Mouse (Mus musculus) granulocyte monocyte progenitor cell, adult 5-6 weeks (primary cell): ENCODE results near the gene Prss12. TPM values are rescaled to one million over a fixed set of nuclear protein-coding genes. Genes with fewer than 3 reads are reported as not detected.

ENCODE experiments used
- ATAC-seq: replicated peaks from 2 replicates; pipeline ENCODE4 v1.8.0; 2016; ENCODE audit warnings: mild to moderate bottlenecking, moderate TSS enrichment, inconsistent platforms; ENCODE audit not compliant: poor library complexity, severe bottlenecking
- total RNA-seq, 2 experiments: library from RNA; stranded (forward) in 1 of 2; stranded (reverse) in 1 of 2; fragments of 200-712, 200-1000 nt in 1 of 2; fragments of >200 nt in 1 of 2; fragmentation: Nextera tagmentation in 1 of 2; gene quantifications; 2 replicates each; pipeline ENCODE4 v1.2.3; 2014 to 2017

The Prss12 gene
- not detected in 2 replicates for total RNA-seq (2014; fragmentation: Nextera tagmentation)
- total RNA-seq (2017): not detected in 2 replicates

DNA sequence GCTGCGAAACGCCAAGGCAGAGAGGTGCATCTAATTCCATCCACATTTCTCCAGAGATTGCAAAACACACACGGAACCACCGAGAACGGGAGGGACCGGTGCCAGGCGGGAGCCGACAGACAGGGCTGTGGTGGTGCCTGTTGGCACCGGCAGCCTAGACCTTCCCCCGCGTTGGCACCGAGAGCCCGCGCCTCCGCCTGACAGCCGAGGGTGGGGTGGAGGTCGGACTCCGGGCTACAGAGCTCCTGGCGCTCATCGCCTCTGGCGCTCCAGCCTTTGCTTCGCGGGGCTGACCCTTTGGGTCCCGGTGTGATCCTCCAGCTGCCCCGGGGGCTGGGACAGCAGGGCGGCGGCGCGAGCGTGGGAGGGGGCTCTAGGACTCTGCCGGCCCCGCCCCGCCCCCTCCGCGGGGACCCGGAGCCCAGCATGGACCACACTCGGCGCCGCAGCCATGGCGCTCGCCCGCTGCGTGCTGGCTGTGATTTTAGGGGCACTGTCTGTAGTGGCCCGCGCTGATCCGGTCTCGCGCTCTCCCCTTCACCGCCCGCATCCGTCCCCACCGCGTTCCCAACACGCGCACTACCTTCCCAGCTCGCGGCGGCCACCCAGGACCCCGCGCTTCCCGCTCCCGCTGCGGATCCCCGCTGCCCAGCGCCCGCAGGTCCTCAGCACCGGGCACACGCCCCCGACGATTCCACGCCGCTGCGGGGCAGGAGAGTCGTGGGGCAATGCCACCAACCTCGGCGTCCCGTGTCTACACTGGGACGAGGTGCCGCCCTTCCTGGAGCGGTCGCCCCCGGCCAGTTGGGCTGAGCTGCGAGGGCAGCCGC lies at the start of gene Prss12:
TSS of gene Prss12 (plus strand) at position 206 of the 830 bp plus-strand sequence.
- peak; percentile 50 for ATAC-seq

DNA sequence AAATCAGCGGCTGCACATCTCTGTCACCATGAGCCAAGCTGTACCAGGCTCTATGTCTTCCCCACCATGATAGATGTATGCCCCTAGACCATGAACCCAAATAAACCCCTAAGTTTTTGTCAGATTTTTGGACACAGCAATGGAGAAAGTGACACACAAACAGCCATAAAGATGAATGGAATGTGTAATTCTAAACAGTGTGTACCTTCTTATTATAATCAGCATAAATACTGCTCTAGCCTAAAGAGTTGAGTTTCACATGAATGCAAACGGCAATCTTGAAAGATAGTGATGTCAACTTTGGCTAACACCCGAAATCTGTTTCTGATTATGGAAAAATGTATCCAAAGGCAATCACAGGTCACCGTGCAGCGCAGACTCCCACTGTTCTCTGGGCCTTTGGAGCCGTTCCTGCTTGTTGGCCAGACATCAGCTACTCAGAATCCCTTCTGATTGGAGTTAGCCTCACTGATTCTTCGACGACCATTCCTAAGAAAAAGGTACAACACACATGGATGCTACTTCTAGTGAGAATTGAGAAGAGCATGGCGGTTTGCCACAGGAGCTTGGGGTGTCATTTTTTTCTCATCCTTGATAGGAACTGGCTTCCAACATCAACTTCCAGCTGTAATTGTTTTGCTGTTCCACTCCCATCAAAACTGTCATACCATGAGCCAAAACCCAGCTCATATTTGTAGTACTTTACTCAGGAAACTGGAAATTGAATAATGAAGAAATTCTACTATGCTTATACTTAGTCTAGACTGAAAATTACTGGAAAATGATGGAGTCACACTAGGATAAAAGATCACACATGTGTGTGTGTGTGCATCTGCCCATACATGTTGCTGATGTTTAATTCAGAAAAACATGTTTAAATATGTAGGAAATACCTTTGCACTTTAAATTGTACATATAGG lies 48.9 kb upstream of the Prss12 start:
- no peak for ATAC-seq

DNA sequence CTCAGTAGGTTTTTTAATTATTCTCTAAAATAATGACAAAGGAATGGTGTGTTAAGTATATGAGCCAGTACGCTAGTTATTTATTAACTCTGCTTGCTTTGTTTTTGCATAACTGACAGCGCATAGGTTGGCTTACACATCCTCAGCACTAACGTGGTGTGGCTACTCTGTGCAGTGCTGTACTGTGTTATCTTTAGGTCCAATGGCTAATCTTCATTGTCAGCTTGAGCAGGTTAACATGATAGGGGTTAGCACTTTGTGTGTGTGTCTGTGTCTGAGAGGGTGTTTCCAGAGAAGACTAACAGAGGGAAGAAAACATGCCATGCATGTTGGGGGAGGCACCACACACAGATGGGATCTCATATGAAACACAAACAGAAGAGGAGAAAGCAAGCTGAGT lies 41.8 kb upstream of the Prss12 start:
- no peak for ATAC-seq

DNA sequence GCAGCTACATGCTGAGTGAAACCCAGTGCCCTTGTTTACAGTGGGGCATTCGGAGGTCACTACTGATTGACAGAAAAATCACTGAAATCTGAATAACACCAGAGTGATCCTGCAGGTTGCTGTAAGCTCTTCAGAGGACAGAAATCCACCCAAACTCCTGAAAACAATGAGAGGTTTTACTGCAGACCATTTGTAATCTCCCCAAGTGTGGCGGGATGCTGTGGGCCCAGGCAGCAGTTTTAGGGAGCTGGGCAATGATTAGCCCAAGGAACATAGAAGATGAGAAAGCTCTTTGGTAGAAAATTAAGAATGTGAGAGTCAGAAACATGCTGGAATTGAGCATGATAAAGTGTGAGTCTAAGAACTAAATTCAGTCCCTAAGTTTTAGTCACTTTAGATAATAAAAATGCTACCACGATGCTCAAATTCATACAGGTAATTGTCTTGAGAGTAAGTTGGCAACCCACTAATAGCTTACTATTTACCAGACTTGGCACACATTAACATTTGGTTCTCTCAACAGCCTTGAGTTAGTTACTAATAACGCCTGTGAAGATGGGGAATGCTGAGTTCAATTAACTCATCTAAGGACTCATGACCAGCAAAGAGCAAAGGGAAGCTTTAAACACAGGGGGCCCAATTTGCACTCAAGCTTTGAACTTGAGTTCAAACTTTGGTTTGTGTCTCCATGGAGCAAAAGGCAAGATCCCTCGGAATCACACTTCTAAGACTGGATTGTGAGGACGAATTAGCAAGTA lies 34.7 kb upstream of the Prss12 start:
- no peak for ATAC-seq

- ATAC-seq: no peak
These were observed 33.5 kb upstream of the Prss12 start for GRCm38 (mm10) chr3:123413173-123413572.

GRCm38 (mm10) chr3:123425647-123426046 lies 21.1 kb upstream of the Prss12 start:
- no peak for ATAC-seq

DNA sequence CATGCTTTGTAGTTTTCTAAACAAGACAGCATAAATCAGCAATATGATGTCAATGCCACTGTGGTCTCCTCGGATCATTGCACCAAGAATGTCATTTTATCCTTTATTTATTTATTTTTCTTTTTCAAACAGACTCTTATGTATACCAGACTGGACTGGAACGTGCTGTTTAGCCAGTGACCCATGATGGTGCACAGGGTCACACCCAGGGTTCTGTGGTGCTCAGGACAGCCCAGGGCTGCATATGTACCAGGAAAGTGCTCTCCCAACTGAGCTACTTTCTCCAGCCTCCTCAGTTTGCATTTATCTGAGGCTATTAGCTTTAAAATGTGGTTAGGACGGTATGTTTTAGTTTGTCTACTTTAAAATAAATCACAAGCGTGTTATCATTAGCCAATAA lies 18.7 kb upstream of the Prss12 start:
- no peak for ATAC-seq

- no peak for ATAC-seq
These were observed 16.9 kb upstream of the Prss12 start for GRCm38 (mm10) chr3:123429597-123430458.

- ATAC-seq: no peak
These were observed 14.6 kb upstream of the Prss12 start for GRCm38 (mm10) chr3:123431951-123432674.

- ATAC-seq: no peak
These were observed 13.4 kb upstream of the Prss12 start for GRCm38 (mm10) chr3:123433362-123433761.

- no peak for ATAC-seq
These were observed 9.1 kb upstream of the Prss12 start for GRCm38 (mm10) chr3:123437608-123438007.

GRCm38 (mm10) chr3:123440490-123440889 lies 6.2 kb upstream of the Prss12 start:
- peak; percentile 77 for ATAC-seq

DNA sequence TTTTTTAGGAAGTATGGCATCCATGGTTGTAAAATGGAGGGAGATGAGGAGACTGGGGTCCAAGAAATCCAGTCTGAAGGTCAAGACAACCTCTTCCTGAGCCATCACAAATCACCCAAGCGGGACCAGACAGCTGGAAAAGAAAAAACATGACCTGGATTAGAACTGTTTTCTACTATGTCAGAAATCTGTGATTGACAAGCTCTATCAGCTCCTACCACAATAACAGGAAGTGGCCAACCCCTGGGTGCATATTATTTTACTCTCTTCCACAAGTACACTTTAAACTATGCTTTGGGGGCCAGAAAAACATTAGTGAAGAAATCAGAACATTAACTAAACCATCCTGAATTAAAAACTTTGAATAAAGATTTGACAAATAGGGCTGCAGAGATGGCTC lies 2.2 kb upstream of the Prss12 start:
- ATAC-seq: no peak

DNA sequence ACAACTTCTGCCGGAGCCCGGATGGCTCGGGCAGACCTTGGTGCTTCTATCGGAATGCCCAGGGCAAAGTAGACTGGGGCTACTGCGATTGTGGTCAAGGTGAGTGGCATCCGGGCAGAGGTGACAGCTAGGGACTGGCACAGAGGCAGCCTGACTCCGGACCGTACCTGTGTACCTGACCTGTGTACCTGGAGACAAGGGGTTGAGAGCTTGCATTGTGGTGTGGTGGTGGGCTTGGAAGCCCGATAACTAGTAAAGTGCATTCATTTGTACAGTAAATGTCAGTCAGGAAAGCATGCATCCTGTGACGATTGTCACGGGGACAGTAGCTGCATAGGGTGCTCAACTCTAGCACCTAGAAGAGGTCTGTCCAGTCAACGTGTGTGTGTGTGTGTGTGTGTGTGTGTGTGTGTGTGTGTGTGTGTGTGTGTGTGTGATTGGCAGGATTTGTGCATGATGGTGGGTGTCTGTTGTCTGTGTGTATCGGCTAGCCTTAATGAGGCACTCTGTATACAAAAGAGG lies 886 bp downstream of the Prss12 start:
- peak; percentile 7; the same call in 1 of the 2 replicates for ATAC-seq

DNA sequence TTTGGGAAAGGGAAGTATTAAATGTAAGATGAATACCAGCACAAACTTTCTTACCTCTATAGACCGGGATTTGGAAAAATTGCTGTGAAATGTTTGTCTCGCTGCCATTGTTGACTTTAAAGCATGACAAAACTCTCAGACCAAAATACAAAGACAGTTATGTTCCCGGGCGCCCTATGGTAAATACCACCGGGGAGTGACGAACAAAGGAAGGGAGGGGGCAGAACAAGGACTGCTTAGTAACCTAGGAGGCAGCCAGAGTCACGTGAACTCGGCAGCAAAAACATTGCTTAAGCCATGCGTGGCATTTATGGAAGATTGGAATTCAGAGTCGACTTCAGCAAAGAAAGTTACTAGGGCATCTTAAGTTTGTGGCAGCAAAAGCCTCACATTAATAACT lies 1.4 kb downstream of the Prss12 start:
- no peak for ATAC-seq

- no peak for ATAC-seq
These were observed 3.4 kb downstream of the Prss12 start for GRCm38 (mm10) chr3:123450107-123450506.

- no peak for ATAC-seq
These were observed 6.2 kb downstream of the Prss12 start for GRCm38 (mm10) chr3:123452904-123453303.

DNA sequence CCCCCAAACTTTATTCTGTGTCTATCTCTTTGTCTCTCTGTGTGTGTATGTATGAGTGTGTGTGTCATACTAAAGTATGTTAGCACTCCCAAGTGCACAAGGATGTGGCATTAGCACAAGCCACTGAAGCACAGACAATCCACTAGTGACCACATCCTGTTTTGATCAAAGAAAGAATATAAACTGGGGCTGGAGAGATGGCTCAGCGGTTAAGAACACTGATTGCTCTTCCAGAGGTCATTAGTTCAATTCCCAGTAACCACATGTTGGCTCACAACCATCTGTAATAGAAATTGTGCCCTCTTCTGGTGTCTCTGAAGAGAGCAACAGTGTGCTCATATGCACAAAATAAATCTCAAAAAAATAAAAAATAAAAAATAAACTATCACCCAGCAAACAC lies 12.8 kb downstream of the Prss12 start:
- ATAC-seq: no peak

GRCm38 (mm10) chr3:123460436-123460835 lies 13.7 kb downstream of the Prss12 start:
- no peak for ATAC-seq
